Comparison of ENCODE assay signal across 30 mouse cellular contexts in genomic region chr2:61754989-61755388, GRCm38 (mm10). TPM values are rescaled to one million over a fixed set of nuclear protein-coding genes. Genes with fewer than 3 reads are reported as not detected.
DNase-seq lines count a peak whose midpoint lies in the region; ATAC-seq lines count a peak whose summit lies in the region.
"Had no signal": no experiment of that assay in that cellular context is flagged by ENCODE, and none has a peak within 500 bp of the region (broad histone marks: within the 10 kb centered on the region; RNA-seq: fewer than 3 reads in every experiment).

No protein-coding gene starts in this region.

- intact Hi-C loops in heart, postnatal 10 days (cut with DNase I), result no loop called here

- H3K27me3 ChIP-seq in midbrain, embryonic 11.5 days (ENCODE audit: control insufficient read depth, insufficient read depth, low read length), result no peaks in the 10 kb centered on the region
- no peaks in the 10 kb centered on the region for H3K27me3 ChIP-seq in midbrain, embryonic 14.5 days (ENCODE audit: control insufficient read depth, insufficient read depth, low read length)
- H3K27me3 ChIP-seq in splenic B cell, adult 2 months (ENCODE audit: control insufficient read depth, insufficient read depth, low read length, poor library complexity, severe bottlenecking), result no peaks in the 10 kb centered on the region
- no peaks in the 10 kb centered on the region for H3K27me3 ChIP-seq in hindbrain, embryonic 16.5 days (replicated peaks; ENCODE audit: control insufficient read depth, insufficient read depth, low read length)
- H3K27me3 ChIP-seq: CH12.LX; hindbrain, embryonic 13.5 days; intestine, embryonic 15.5 days; Patski had no signal

- H3K36me3 ChIP-seq in midbrain, embryonic 11.5 days (ENCODE audit: control insufficient read depth, insufficient read depth, low read length), result no peaks in the 10 kb centered on the region
- no peaks in the 10 kb centered on the region for H3K36me3 ChIP-seq in midbrain, embryonic 14.5 days (ENCODE audit: control insufficient read depth, insufficient read depth, low read length)
- no peaks in the 10 kb centered on the region for H3K36me3 ChIP-seq in splenic B cell, adult 2 months (ENCODE audit: control insufficient read depth, insufficient read depth, low read length, poor library complexity, severe bottlenecking)
- H3K36me3 ChIP-seq in hindbrain, embryonic 16.5 days (ENCODE audit: control insufficient read depth, insufficient read depth, low read length), result no peaks in the 10 kb centered on the region
- H3K36me3 ChIP-seq: hindbrain, embryonic 10.5 days; hindbrain, embryonic 13.5 days; intestine, embryonic 15.5 days had no signal

- no peak overlapping the region for H3K9ac ChIP-seq in midbrain, embryonic 11.5 days (ENCODE audit: low read length)
- no peak overlapping the region for H3K9ac ChIP-seq in midbrain, embryonic 14.5 days (replicated peaks; ENCODE audit: low read length)
- no peak overlapping the region for H3K9ac ChIP-seq in hindbrain, embryonic 16.5 days (ENCODE audit: low read depth, low read length)
- H3K9ac ChIP-seq: forebrain, postnatal 0 days; hindbrain, embryonic 13.5 days; intestine, embryonic 15.5 days had no signal

- H3K4me2 ChIP-seq in midbrain, embryonic 11.5 days, result no peak overlapping the region
- H3K4me2 ChIP-seq in midbrain, embryonic 14.5 days (ENCODE audit: low read length), result no peak overlapping the region
- no peak overlapping the region for H3K4me2 ChIP-seq in hindbrain, embryonic 16.5 days (ENCODE audit: low read length)
- H3K4me2 ChIP-seq: heart, embryonic 11.5 days; hindbrain, embryonic 13.5 days; intestine, embryonic 15.5 days had no signal

- no peak overlapping the region for H3K27ac ChIP-seq in midbrain, embryonic 11.5 days (ENCODE audit: low read depth, low read length)
- no peak overlapping the region for H3K27ac ChIP-seq in midbrain, embryonic 14.5 days (replicated peaks; ENCODE audit: low read depth, low read length)
- H3K27ac ChIP-seq in hindbrain, embryonic 16.5 days (ENCODE audit: low read depth, low read length), result no peak overlapping the region
- H3K27ac ChIP-seq: gastrocnemius, adult 2 months; hindbrain, embryonic 10.5 days; hindbrain, embryonic 13.5 days; hindbrain, postnatal 0 days; intestine, embryonic 15.5 days had no signal

- DNase-seq in midbrain, embryonic 11.5 days (ENCODE audit: low spot score, missing footprints), result peak; percentile 41
- DNase-seq in midbrain, embryonic 14.5 days, result no peak
- DNase-seq in T-cell, adult 2 months (ENCODE audit: low spot score), result peak; percentile 5
- DNase-seq in splenic B cell, adult 2 months (ENCODE audit: low read depth, low spot score), result peak; percentile 34
- no peak for DNase-seq in adrenal gland, postnatal 10 days
- DNase-seq in heart, postnatal 10 days, result no peak
- DNase-seq: adrenal gland, adult 8-10 months; adrenal gland, postnatal 36 days; B cell, adult 2 months; cerebellum, adult 18-20 months; cerebellum, adult 9-10 months; cerebellum, postnatal 14 days; forebrain, postnatal 0 days; gastrocnemius, adult 2 months; gastrocnemius, postnatal 14 days; heart, adult 11 months; heart, postnatal 36 days had no signal

- no peaks in the 10 kb centered on the region for H3K9me3 ChIP-seq in midbrain, embryonic 11.5 days (ENCODE audit: control insufficient read depth, low read length)
- no peaks in the 10 kb centered on the region for H3K9me3 ChIP-seq in midbrain, embryonic 14.5 days (ENCODE audit: control insufficient read depth, low read length)
- H3K9me3 ChIP-seq in hindbrain, embryonic 16.5 days (ENCODE audit: control insufficient read depth, low read length), result no peaks in the 10 kb centered on the region
- H3K9me3 ChIP-seq: G1E; hindbrain, embryonic 10.5 days; hindbrain, embryonic 13.5 days; intestine, embryonic 15.5 days had no signal

- H3K4me1 ChIP-seq in midbrain, embryonic 11.5 days (ENCODE audit: control insufficient read depth, insufficient read depth, low read length), result no peaks in the 10 kb centered on the region
- H3K4me1 ChIP-seq in midbrain, embryonic 14.5 days (ENCODE audit: control insufficient read depth, insufficient read depth, low read length), result no peaks in the 10 kb centered on the region
- H3K4me1 ChIP-seq in hindbrain, embryonic 16.5 days (ENCODE audit: control insufficient read depth, insufficient read depth, low read depth, low read length), result no peaks in the 10 kb centered on the region
- H3K4me1 ChIP-seq: hindbrain, embryonic 10.5 days; hindbrain, embryonic 13.5 days; intestine, embryonic 15.5 days had no signal

- H3K4me3 ChIP-seq in midbrain, embryonic 11.5 days (ENCODE audit: low read depth, low read length), result no peak overlapping the region
- H3K4me3 ChIP-seq in midbrain, embryonic 14.5 days (replicated peaks; ENCODE audit: low read depth, low read length), result no peak overlapping the region
- no peak overlapping the region for H3K4me3 ChIP-seq in hindbrain, embryonic 16.5 days (ENCODE audit: low read length)
- H3K4me3 ChIP-seq: gastrocnemius, adult 2 months; hindbrain, embryonic 10.5 days; hindbrain, embryonic 13.5 days; intestine, embryonic 15.5 days had no signal

- ATAC-seq in midbrain, embryonic 11.5 days (ENCODE audit: low FRiP score), result no peak
- ATAC-seq in midbrain, embryonic 14.5 days (ENCODE audit: low FRiP score, low TSS enrichment), result no peak
- ATAC-seq in inflammation-experienced regulatory T-cells, adult 6 months, result peak; percentile 76
- ATAC-seq in hindbrain, embryonic 16.5 days, result no peak
- ATAC-seq: forebrain, embryonic 14.5 days; forebrain, postnatal 0 days; hindbrain, postnatal 0 days; intestine, embryonic 15.5 days; Patski had no signal

RNA-seq across cellular contexts. Expression of gene Psmd14, which starts 43.5 kb away (rescaled TPM):
- polyA plus RNA-seq in midbrain, embryonic 11.5 days (2014; fragmentation: Nextera tagmentation; extraction: Ambion mirVana), result 269 and 271 TPM in 2 replicates
- polyA plus RNA-seq in midbrain, embryonic 14.5 days (2014; fragmentation: Nextera tagmentation; extraction: Ambion mirVana), result 205 and 241 TPM in 2 replicates
- polyA plus RNA-seq in inflammation-experienced regulatory T-cells, adult 6 months (2017; shearing (Covaris generic)), result 100 to 1,000 TPM; 202 to 261 (median 206) TPM
- 10 to 100 TPM; 87.6 to 95.0 TPM for total RNA-seq in adrenal gland, postnatal 10 days (2021)
- total RNA-seq in heart, postnatal 10 days (2021), result 10 to 100 TPM; 74.8 to 82.0 TPM
- polyA plus RNA-seq in hindbrain, embryonic 16.5 days (2015; fragmentation: Nextera tagmentation; extraction: Ambion mirVana), result 179 and 183 TPM in 2 replicates

RNA-seq across cellular contexts. Expression of gene Tbr1, which starts 47.7 kb away (rescaled TPM):
- 0.52 and 2.1 TPM in 2 replicates for polyA plus RNA-seq in midbrain, embryonic 11.5 days (2014; fragmentation: Nextera tagmentation; extraction: Ambion mirVana)
- 1.1 TPM in 2 replicates for polyA plus RNA-seq in midbrain, embryonic 14.5 days (2014; fragmentation: Nextera tagmentation; extraction: Ambion mirVana)
- not detected for polyA plus RNA-seq in inflammation-experienced regulatory T-cells, adult 6 months (2017; shearing (Covaris generic))
- under 1 TPM in 1 of 2 experiments, not detected in 1; 0.27 TPM for total RNA-seq in adrenal gland, postnatal 10 days (2021)
- total RNA-seq in heart, postnatal 10 days (2021), result not detected
- 0.45 and 1.4 TPM in 2 replicates for polyA plus RNA-seq in hindbrain, embryonic 16.5 days (2015; fragmentation: Nextera tagmentation; extraction: Ambion mirVana)
- total RNA-seq: adrenal gland, postnatal 36 days; gastrocnemius, adult 2 months; heart, adult 8-10 months had no signal
- polyA plus RNA-seq: heart, embryonic 14.5 days; intestine, embryonic 15.5 days had no signal

Comparison
In these comparisons a context has a peak if more than half of its experiments do, and no peak if none do; other contexts are left out.
1. DNase-seq: peak in midbrain, embryonic 11.5 days (single experiment), T-cell, adult 2 months (single experiment) and splenic B cell, adult 2 months (single experiment); none in midbrain, embryonic 14.5 days (single experiment), adrenal gland, postnatal 10 days (single experiment) and heart, postnatal 10 days (0 of 2).